8 mouse cellular contexts compared by ENCODE assay signal in genomic region chr5:90339129-90339952, GRCm38 (mm10). TPM values are rescaled to one million over a fixed set of nuclear protein-coding genes. Genes with fewer than 3 reads are reported as not detected.
DNase-seq lines count a peak whose midpoint lies in the region; ATAC-seq and TF ChIP-seq lines count a peak whose summit lies in the region.

No protein-coding gene starts in this region.

- no peak for TF ChIP-seq CTCF in heart, adult 2 months (IDR thresholded peaks at IDR 0.05)
- TF ChIP-seq CTCF in intestine, postnatal 0 days (IDR thresholded peaks at IDR 0.05; ENCODE audit: low read depth), result no peak

- TF ChIP-seq EP300 in heart, adult 2 months (IDR thresholded peaks at IDR 0.05; ENCODE audit: insufficient read depth, low read depth, low read length), result peak; percentile 82; the same call in 1 of the 2 replicates

- no peak overlapping the region for H3K9ac ChIP-seq in embryonic facial prominence, embryonic 11.5 days (replicated peaks; ENCODE audit: low read length)
- H3K9ac ChIP-seq in heart, adult 2 months (ENCODE audit: low read depth, low read length), result no peak overlapping the region
- no peak overlapping the region for H3K9ac ChIP-seq in intestine, postnatal 0 days (ENCODE audit: low read depth, low read length)

- H3K4me1 ChIP-seq in embryonic facial prominence, embryonic 11.5 days (ENCODE audit: control insufficient read depth, insufficient read depth, low read length), result no peaks in the 10 kb centered on the region
- peaks cover 4% of the 10 kb centered on the region for H3K4me1 ChIP-seq in heart, adult 2 months (ENCODE audit: control insufficient read depth, insufficient read depth, low read length)
- H3K4me1 ChIP-seq in intestine, postnatal 0 days (replicated peaks; ENCODE audit: control insufficient read depth, insufficient read depth, low read length), result no peaks in the 10 kb centered on the region

- peak; percentile 13 for DNase-seq in 3134 (ENCODE audit: extremely low read depth, insufficient read length, low spot score)
- peak; percentile 86 for DNase-seq in adrenal gland, adult 2 months
- peak; percentile 70 for DNase-seq in embryonic facial prominence, embryonic 11.5 days (ENCODE audit: low spot score)
- peak; percentile 76 to 79 for DNase-seq in heart, adult 2 months
- peak; percentile 76 to 91 for DNase-seq in left cerebral cortex, postnatal 14 days (ENCODE audit: low spot score in 2 of 2)
- DNase-seq in right cerebral cortex, postnatal 14 days, result peak; percentile 60

- no peak overlapping the region; the same call in 1 of the 2 replicates for H3K4me2 ChIP-seq in embryonic facial prominence, embryonic 11.5 days (ENCODE audit: low read depth, low read length)
- peak overlapping the region; percentile 45 for H3K4me2 ChIP-seq in intestine, postnatal 0 days (replicated peaks; ENCODE audit: low read depth)

- no peaks in the 10 kb centered on the region for H3K27me3 ChIP-seq in embryonic facial prominence, embryonic 11.5 days (ENCODE audit: control insufficient read depth, insufficient read depth, low read length)
- H3K27me3 ChIP-seq in heart, adult 2 months (ENCODE audit: control insufficient read depth, insufficient read depth, low read length), result no peaks in the 10 kb centered on the region
- H3K27me3 ChIP-seq in intestine, postnatal 0 days (replicated peaks; ENCODE audit: control insufficient read depth, insufficient read depth, low read length), result no peaks in the 10 kb centered on the region

- intact Hi-C loops in heart, adult 2 months (cut with DNase I), result loop anchor here (2.0 kb wide), 1 partner anchor 27 kb away; the partner anchor contains the start of genes Ankrd17 and Gm9958
- intact Hi-C loops in left cerebral cortex, postnatal 14 days (cut with DNase I), result no loop called here

- no peak overlapping the region for H3K4me3 ChIP-seq in embryonic facial prominence, embryonic 11.5 days (ENCODE audit: low read depth, low read length)
- peak overlapping the region; percentile 44 for H3K4me3 ChIP-seq in heart, adult 2 months
- H3K4me3 ChIP-seq in intestine, postnatal 0 days (ENCODE audit: low read depth, low read length), result peak overlapping the region; percentile 18; the same call in 1 of the 2 replicates

- TF ChIP-seq POLR2A in heart, adult 2 months (IDR thresholded peaks at IDR 0.05; ENCODE audit: insufficient read depth, low read depth, low read length), result no peak

- H3K9me3 ChIP-seq in embryonic facial prominence, embryonic 11.5 days (replicated peaks; ENCODE audit: control insufficient read depth, low read length), result no peaks in the 10 kb centered on the region
- no peaks in the 10 kb centered on the region for H3K9me3 ChIP-seq in intestine, postnatal 0 days (ENCODE audit: control insufficient read depth)

- 0 out of 2 replicates have a peak, but pooled peaks have one; percentile 52 for ATAC-seq in embryonic facial prominence, embryonic 11.5 days (replicated peaks; ENCODE audit: insufficient number of reproducible peaks, low FRiP score, low TSS enrichment, low read depth)
- peak; percentile 78 for ATAC-seq in intestine, postnatal 0 days
- peak; percentile 66 for ATAC-seq in megakaryocyte, adult 5-6 weeks (ENCODE audit: poor library complexity, severe bottlenecking)

- peaks cover 2% of the 10 kb centered on the region; the same call in 1 of the 2 replicates for H3K79me2 ChIP-seq in heart, adult 2 months (replicated peaks; ENCODE audit: control insufficient read depth, insufficient read depth, low read length)

- H3K27ac ChIP-seq in embryonic facial prominence, embryonic 11.5 days (replicated peaks; ENCODE audit: low read depth, low read length), result no peak overlapping the region
- peak overlapping the region; percentile 36 for H3K27ac ChIP-seq in heart, adult 2 months
- H3K27ac ChIP-seq in intestine, postnatal 0 days (ENCODE audit: low read depth, low read length), result 0 out of 2 replicates have a peak overlapping the region, but pooled peaks have one; percentile 5

- no peaks in the 10 kb centered on the region for H3K36me3 ChIP-seq in embryonic facial prominence, embryonic 11.5 days (replicated peaks; ENCODE audit: control insufficient read depth, insufficient read depth, low read depth, low read length)
- peaks cover 12% of the 10 kb centered on the region for H3K36me3 ChIP-seq in heart, adult 2 months (ENCODE audit: control insufficient read depth, insufficient read depth, low read length)
- no peaks in the 10 kb centered on the region for H3K36me3 ChIP-seq in intestine, postnatal 0 days (ENCODE audit: control insufficient read depth, insufficient read depth)

- WGBS in embryonic facial prominence, embryonic 11.5 days, result 23% methylated on average over 5 of the region's 5 CpGs
- 2% methylated on average over 5 of the region's 5 CpGs for WGBS in heart, adult 2 months
- 28% methylated on average over 5 of the region's 5 CpGs for WGBS in intestine, postnatal 0 days

RNA-seq across cellular contexts. Expression of gene Ankrd17, which starts 27.0 kb away (rescaled TPM):
- total RNA-seq in adrenal gland, adult 2 months (2021), result 100 to 1,000 TPM in 1 of 2 experiments, 10 to 100 TPM in 1; 68.6 to 108 TPM
- 12.0 and 14.5 TPM in 2 replicates for polyA plus RNA-seq in adrenal gland, adult 2 months (2012; rRNA removed)
- 27.8 and 28.8 TPM in 2 replicates for polyA plus RNA-seq in embryonic facial prominence, embryonic 11.5 days (2014; fragmentation: Nextera tagmentation; extraction: Ambion mirVana)
- total RNA-seq in heart, adult 2 months (2021), result 10 to 100 TPM; 64.5 to 70.4 TPM
- polyA plus RNA-seq in heart, adult 2 months (2012; rRNA removed), result 21.8 and 45.5 TPM in 2 replicates
- 19.3 and 23.3 TPM in 2 replicates for polyA plus RNA-seq in intestine, postnatal 0 days (2015; fragmentation: Nextera tagmentation; extraction: Ambion mirVana)
- 100 to 1,000 TPM; 105 to 106 TPM for total RNA-seq in left cerebral cortex, postnatal 14 days (2021)
- total RNA-seq in megakaryocyte, adult 5-6 weeks (2015), result 54.9 and 57.0 TPM in 2 replicates
- total RNA-seq in megakaryocyte, adult 5-6 weeks (2017), result 44.0 and 61.7 TPM in 2 replicates

RNA-seq across cellular contexts. Expression of gene Gm9958, which starts 27.7 kb away (rescaled TPM):
- 1 to 10 TPM; 2.3 to 3.0 TPM for total RNA-seq in adrenal gland, adult 2 months (2021)
- polyA plus RNA-seq in adrenal gland, adult 2 months (2012; rRNA removed), result 0.66 and 1.1 TPM in 2 replicates
- 6.5 and 8.4 TPM in 2 replicates for polyA plus RNA-seq in embryonic facial prominence, embryonic 11.5 days (2014; fragmentation: Nextera tagmentation; extraction: Ambion mirVana)
- total RNA-seq in heart, adult 2 months (2021), result under 1 TPM; 0.57 to 0.89 TPM
- 0.61 and 1.1 TPM in 2 replicates for polyA plus RNA-seq in heart, adult 2 months (2012; rRNA removed)
- 3.0 and 3.3 TPM in 2 replicates for polyA plus RNA-seq in intestine, postnatal 0 days (2015; fragmentation: Nextera tagmentation; extraction: Ambion mirVana)
- total RNA-seq in left cerebral cortex, postnatal 14 days (2021), result 1 to 10 TPM; 1.4 to 1.6 TPM
- 2.3 and 4.3 TPM in 2 replicates for total RNA-seq in megakaryocyte, adult 5-6 weeks (2015)
- total RNA-seq in megakaryocyte, adult 5-6 weeks (2017), result 0.89 and 1.6 TPM in 2 replicates

Comparison
In these comparisons a context has a peak if more than half of its experiments do, and no peak if none do; other contexts are left out.
1. DNase-seq: peak in every context shown above with its lines; median percentile 86 in adrenal gland, adult 2 months; 84 in left cerebral cortex, postnatal 14 days; 78 in heart, adult 2 months; 70 in embryonic facial prominence, embryonic 11.5 days; 60 in right cerebral cortex, postnatal 14 days; 13 in 3134.